Mouse (Mus musculus) spleen, postnatal 36 days (tissue): Measurements from ENCODE around the gene 3425401B19Rik.

ENCODE experiments used
- DNase-seq, 2 experiments: peaks; one replicate each; pipeline ENCODE4 v3.0.0; 2022; ENCODE audit warnings: low spot score in 2 of 2, mixed read lengths in 1 of 2

3425401B19Rik gene

GRCm38 (mm10) chr14:32685124-32685826, at the start of gene 3425401B19Rik:
Gene 3425401B19Rik, minus strand, starts transcription at chr14:32685293.
- no peak for DNase-seq

DNA sequence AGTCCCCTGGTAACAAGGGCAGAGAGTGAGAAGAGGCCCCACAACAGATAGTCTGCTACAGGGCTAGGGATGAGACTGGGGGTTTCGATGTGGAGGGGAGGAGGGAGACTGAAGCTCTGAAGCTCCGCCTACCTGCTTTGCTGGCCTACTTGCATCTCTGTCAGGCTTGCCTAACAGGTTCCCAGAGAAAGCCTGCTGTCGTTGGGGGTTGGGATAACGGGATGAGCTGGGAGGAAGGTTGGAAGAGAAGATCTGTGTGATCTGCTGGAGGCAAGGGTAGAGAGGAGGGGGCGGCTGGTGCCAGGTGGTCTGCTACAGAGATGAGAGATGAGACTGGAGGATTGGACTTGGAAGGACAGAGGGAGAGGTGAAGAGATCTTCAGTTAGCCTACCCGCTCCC, 47.9 kb upstream of the 3425401B19Rik start:
- no peak for DNase-seq

- DNase-seq = no peak
These were observed 41.8 kb upstream of the 3425401B19Rik start for GRCm38 (mm10) chr14:32726864-32727263.

GRCm38 (mm10) chr14:32721461-32721860, 36.4 kb upstream of the 3425401B19Rik start:
- DNase-seq = no peak

GRCm38 (mm10) chr14:32716763-32717439, 31.8 kb upstream of the 3425401B19Rik start:
- peak; percentile 29 to 38 for DNase-seq

DNA sequence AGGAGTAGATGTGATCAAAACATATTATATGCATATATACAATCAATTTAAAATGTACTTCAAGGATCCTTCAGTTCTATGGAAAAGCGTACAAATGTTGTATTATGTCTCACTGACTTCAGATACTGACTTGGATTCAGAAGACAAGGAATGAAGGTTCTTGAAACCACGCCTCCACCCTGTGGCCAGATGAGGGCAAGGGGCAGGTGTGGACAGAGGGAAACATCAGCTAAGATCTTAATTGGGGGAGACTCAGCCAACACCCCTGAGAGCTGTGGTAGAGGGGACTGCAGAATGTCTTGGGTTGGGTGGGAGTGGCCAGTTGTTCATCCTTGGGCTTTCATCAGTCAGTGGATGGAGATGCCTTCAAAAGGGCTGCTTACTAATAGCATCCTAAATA, 30.4 kb upstream of the 3425401B19Rik start:
- no peak for DNase-seq

DNA sequence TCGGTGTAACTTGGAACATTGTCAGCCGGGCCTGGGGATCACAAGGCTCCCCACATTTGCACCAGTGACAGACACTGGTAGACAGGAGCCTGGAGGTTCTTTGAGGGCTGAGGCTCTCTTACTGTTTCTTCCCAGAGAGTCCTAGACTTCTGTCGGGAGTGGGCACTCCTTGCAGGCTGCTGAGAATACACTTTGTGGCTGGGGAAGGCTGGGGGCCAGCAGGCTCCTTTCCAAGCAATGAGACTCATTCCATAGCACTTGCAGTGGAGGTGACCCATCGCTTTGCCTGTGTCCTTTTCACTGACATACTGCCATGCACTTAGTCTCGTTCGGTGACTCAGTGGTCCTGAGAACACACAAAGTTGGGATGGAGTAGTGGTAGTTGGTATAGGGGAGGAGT, 30.0 kb upstream of the 3425401B19Rik start:
- DNase-seq = no peak

DNA sequence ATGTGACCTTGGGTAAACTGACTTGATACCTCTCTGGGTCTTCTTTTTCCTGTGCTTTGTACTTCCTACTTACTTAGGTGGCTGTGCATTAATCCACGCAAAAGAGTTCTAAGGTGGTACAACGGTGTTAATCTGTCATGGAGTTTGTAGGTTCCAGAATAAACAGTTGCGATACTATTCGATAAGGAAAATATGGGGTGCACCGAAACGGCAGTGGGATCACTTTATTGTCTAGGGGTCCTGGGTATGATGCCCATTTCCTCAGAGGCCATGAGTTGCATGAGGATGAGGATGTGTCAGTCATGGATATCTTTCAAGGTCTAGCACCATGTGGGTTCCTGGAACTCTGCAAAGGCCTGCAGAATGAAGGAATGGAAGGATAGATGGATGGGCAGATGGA, 24.8 kb upstream of the 3425401B19Rik start:
- DNase-seq = no peak

DNA sequence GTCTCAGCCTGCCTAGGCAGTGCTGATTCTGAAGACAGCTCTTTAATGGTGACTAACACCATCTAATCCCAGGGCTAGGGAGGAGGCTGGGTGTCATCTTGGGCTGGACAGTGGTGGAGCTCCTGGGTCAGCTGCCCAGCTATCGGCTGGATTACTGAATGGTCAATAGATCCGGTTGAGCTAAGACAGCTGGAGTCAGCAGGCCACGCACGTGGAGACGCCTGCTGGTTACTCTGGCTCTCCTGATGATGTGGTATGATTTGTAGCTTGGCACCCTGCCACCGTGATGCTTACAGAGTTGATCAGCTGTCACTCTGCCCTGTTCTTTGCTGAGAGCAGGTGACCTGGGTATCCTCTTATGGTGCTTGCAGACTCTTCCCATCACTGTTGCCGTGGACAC, 23.7 kb upstream of the 3425401B19Rik start:
- no peak for DNase-seq

DNA sequence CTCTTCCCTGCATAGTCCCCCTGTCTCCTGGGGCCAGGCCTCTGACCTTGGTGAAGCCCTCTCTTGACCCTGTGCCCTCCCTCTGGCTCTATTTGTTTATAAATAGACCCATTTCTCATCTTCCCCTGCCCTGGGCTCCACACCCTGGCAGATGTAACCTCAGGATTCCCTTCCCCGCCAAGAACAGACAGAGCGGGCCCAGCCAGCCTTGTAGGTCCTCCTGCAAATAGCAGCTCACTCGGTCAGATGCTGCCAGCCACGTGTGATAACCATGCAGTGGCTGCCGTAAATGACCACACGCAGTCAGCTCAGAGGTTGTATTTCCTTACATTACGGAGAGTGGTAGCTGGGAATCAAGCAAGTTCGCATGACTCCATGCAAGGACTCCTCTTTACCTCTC, 22.8 kb upstream of the 3425401B19Rik start:
- DNase-seq = no peak

GRCm38 (mm10) chr14:32700972-32701371, 15.9 kb upstream of the 3425401B19Rik start:
- DNase-seq = no peak

- no peak for DNase-seq
These were observed 13.5 kb upstream of the 3425401B19Rik start for GRCm38 (mm10) chr14:32698556-32698955.

GRCm38 (mm10) chr14:32697774-32698173, 12.7 kb upstream of the 3425401B19Rik start:
- DNase-seq = no peak

DNA sequence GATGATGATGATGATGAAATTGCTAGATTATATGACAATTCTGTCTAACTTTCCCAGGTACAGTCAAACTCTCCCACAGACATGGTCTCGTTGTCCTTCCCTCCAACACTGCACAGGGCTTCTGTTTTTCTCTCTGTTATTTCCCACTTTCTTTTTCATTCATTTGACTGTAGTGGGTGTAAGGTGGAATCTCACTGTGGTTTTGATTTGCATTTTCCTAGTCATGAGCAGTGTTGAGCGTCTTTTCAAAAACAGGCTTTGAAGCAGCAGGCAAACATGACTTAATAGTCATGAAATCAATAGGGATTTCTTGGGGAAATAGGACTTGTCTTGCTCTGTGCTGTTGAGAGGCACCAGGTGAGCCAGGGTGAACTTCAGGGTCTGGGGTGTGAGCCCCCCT, 11.3 kb upstream of the 3425401B19Rik start:
- DNase-seq = no peak

GRCm38 (mm10) chr14:32695906-32696305, 10.8 kb upstream of the 3425401B19Rik start:
- DNase-seq = no peak

GRCm38 (mm10) chr14:32684735-32685105, 373 bp downstream of the 3425401B19Rik start:
- no peak for DNase-seq

- peak; percentile 16 to 45 for DNase-seq
These were observed 935 bp downstream of the 3425401B19Rik start for GRCm38 (mm10) chr14:32683982-32684734.

DNA sequence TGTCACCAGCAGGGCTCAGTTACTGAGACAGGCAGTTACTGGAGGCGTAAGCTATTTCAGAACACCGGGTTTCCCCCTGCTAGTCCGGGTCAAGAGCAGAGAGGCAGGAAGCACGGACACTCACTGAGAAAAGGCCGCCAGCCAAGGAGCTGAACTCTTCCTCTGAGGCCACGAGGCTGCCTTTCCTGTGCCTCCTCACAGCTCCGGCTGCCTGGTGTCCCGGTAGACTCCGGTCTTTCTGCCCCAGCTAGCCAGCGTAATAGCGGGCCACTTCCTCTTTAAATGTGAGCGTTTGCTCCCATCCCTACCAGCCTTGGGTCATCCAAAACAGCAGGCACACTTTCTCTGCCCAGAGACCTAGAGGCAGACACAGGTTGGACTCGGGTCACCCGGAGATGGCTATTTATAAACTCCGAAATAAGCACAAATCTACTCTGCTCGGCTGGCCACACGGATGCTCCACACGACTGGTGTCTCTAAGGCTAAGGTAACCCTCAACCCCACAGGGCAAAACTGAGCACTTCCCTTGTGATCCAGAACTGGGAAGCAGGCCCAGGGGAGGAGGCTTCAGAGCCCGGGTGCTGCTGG, 1.7 kb downstream of the 3425401B19Rik start:
- peak; percentile 28 to 29 for DNase-seq

DNA sequence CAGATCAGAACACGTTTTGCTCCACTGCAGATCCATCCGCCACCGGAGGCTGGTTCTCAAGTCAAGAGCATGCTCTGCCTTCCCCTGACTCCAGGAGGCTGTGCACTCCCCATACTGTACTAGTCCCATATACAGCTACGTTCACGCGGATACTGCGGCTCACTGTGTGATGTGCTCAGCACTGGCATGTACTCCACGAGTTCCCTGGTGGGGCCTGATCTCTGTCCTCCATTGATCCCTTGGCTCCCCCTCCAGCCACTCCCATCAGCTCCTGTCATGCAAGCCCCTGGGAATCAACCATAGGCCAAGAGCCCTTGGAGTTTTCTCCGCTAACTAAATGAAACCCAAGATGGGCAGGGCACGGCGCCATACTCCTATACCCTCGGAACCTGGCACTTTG, 2.6 kb downstream of the 3425401B19Rik start:
- DNase-seq = no peak

- no peak for DNase-seq
These were observed 3.5 kb downstream of the 3425401B19Rik start for GRCm38 (mm10) chr14:32681603-32682002.

- DNase-seq = no peak
These were observed 6.5 kb downstream of the 3425401B19Rik start for GRCm38 (mm10) chr14:32678565-32678964.

DNA sequence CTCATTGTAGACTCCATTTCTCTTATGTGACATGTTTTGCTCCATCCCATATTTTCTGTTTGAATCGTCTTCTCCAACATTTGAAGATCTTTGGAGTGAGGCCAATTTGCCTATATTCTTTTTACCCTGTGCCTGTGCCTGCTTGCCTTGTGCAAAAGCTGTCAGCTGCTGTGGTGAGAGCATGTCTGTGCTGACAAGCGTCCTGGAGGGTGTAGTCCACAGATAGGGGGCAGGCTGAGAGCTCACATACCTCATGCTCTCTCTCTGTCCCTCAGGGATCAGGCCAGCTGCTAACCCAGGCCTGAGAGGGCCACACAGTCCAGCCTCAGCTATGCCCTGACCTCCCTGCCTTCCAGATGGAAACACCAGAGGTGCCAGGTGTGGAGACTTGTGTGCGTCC, 11.9 kb downstream of the 3425401B19Rik start:
- DNase-seq = no peak
